Mouse (Mus musculus) R1 (cell line): Measurements from ENCODE around the gene Vmn2r30.
A peak's percentile ranks its signal among the peaks of the same experiment; 100 is the strongest.
"Not testable (repeated sequence)": the region's sequence is repeated elsewhere in the genome, so short reads cannot be mapped to it uniquely, and the experiment has no call there.

ENCODE experiments used
- DNase-seq: peaks from one replicate; pipeline ENCODE4 v3.0.0-alpha.2; 2018; ENCODE audit warnings: low read depth, low spot score

The Vmn2r30 gene

DNA sequence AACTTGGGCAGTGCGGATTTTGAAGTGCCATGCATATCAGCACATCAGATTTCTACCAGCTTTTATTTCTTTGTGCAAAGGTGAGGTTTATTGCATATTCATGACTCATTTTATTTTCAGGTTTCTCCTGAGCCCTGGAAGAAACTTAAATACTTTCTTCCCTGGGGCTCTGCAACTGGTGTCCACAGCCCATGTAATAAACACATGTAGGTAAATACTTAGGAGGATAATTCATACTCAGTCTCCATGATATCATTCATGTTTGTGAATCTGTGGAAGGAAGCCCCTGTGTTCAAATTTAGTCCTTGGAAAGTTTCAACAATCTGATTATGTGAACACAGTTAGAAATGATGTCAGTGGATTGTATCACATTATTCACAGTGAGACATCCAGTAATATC lies at the start of gene Vmn2r30:
Vmn2r30 (minus strand) TSS at position 101 of the 400 bp plus-strand sequence.
- DNase-seq: not testable (repeated sequence)

DNA sequence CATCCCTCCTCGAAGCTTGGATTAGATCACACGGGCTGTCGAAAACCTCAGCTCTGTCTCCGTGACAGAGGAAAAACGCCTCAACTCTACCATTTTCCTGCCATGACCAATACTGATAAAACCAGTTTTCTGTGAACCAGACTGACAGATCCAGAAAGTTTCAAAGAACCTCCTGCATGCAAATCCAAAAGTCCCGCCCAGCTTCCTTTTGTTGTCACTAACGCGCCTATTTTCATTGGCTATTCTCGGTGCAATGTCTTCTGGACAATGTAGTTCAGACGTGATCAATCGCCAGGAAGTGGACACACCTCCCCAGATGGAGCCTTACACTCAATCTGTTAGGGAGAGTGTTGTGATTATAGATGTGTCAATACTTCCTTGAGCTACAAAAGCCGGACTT lies 37.0 kb upstream of the Vmn2r30 start, which contains the start of gene Gm45783:
Gm45783 (minus strand) TSS at position 143 of the 400 bp plus-strand sequence.
- not testable (repeated sequence) for DNase-seq

DNA sequence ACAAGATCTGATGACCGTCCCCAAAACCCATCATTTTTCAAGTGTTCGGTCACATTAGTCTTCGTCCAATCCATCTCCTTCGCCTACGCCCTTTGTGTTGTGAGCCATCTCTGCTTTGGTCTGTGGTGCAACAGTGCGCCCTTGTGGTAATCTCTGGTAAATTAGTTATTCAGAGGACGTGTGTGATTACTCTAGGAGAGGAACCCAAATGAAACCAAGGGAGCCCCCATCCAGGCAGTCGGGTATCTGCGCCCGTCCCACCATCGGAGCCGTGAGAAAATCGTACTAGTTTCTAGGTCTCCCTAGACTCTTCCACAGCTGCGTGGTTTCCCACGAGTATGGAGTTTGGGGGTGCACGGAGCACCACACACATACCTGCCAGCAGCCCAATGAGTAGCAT lies 41.8 kb downstream of the Vmn2r30 start:
- DNase-seq: peak; percentile 64

DNA sequence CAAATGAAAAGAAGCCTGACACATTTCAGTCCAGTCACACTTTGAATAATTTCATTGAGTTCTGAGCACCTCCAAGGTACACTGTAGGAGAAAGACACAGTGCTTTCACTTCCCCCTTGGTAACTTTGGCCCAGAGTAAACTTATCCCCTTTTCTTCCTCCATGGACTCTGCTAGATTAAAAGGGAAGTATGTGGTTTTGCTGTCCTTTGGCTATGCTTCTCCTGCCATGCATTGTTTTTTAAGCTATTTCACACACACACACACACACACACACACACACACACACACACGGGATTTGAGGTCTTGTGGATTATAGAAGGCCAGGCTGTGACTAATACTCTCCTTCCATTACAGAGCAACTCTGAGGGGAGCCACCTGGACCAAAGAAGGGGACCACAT lies 56.0 kb downstream of the Vmn2r30 start:
- no peak for DNase-seq

DNA sequence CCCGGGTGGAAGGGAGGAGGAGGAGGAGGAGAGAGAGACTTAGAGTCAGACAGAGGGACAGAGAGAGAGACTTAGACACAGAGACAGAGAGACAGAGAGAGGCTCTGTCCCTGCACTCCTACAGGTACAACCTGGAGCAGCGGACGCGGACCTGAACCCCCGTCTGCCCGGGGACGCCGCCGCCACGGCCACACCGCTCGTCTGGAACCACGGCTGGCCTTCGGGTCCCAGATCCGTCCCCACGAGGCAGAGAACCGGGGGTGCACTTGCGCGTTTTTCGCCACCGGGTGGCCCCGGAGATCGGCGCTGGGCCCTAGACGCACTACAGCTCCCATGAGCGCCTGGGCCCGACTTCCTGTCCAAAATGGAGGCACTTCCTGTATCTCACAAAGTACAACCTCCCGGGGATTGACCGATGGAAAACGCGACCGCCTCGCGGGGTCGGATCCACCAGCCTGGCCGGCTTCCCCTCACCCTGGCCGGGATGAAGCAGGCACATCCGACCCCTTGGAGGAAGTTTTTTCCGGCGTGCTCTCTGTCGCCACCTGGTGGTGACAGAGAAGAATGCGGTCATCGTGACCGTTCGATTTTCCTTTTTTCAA lies 59.3 kb downstream of the Vmn2r30 start, which contains the start of gene Gm45844:
Gm45844 (minus strand) TSS at position 324 of the 602 bp plus-strand sequence.
- DNase-seq: peak; percentile 61

DNA sequence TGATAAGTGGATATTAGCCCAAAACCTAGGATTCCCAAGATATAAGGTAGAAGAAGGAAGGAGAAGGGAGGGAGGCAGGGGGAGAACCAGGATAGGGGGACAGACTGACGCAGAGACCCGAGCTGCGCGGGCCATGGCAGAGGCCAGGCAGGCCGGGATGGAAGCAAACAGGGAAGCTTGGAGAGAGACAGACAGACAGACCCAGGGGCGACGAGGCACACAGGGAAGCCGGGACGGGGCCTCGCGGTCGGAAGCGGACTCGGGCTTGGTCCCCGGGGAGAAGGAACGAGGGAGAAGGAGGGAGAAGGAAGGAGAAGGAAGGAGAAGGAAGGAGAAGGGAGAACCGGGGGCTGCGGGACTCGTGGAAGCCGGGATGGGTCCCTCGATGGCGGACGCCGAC lies 59.9 kb downstream of the Vmn2r30 start:
- peak; percentile 16 for DNase-seq
